Mouse (Mus musculus) left cerebral cortex, adult 2 months (tissue): Measurements from ENCODE around the gene Olfr315. TPM values are rescaled to one million over a fixed set of nuclear protein-coding genes. Genes with fewer than 3 reads are reported as not detected.
"Not testable (repeated sequence)": the region's sequence is repeated elsewhere in the genome, so short reads cannot be mapped to it uniquely, and the experiment has no call there.

ENCODE experiments used
- DNase-seq, 2 experiments: peaks; one replicate each; pipeline ENCODE4 v3.0.0; 2021 to 2022; ENCODE audit warnings: low spot score in 2 of 2, mixed read lengths in 1 of 2; ENCODE audit errors: extremely low spot score in 1 of 2
- H3K27ac ChIP-seq: fragments of 200-600 bp; 2 replicates; pipeline ENCODE4 v1.8.1; 2022
- H3K4me3 ChIP-seq: fragments of 200-600 bp; 2 replicates; pipeline ENCODE4 v1.8.1; 2022
- CTCF ChIP-seq: fragments of 200-600 bp; IDR thresholded peaks from 2 replicates; pipeline ENCODE4 v1.8.1; 2022; ENCODE audit warnings: antibody characterized with exemption, mild to moderate bottlenecking, moderate library complexity
- intact Hi-C: fragments of 180-260 bp; cut with DNase I; formaldehyde crosslinking; loops from one replicate; pipeline ENCODE4 v1.15.1; 2025
- long read RNA-seq, 2 experiments: library from polyadenylated mRNA; stranded (forward); transcript quantifications; one replicate each; pipeline ENCODE4 v2.0.0; 2021; ENCODE audit warnings: borderline mapping rate in 2 of 2
- total RNA-seq, 2 experiments: library from RNA; stranded (reverse); gene quantifications; 2 replicates each; pipeline ENCODE4 v1.2.3; 2021

Olfr315 gene
- total RNA-seq: not detected
- long read RNA-seq, experiment 1: 0 reads
- long read RNA-seq, experiment 2: 0 reads

GRCm38 (mm10) chr11:58772888-58773287 is at the start of gene Olfr315:
Olfr315 (plus strand) TSS chr11:58773188.
- no peak for DNase-seq
- Histone ChIP-seq H3K27ac (no peak within 1 kb of the TSS), H3K4me3 (no peak within 1 kb of the TSS)
- intact Hi-C loops: no loop called here
- no peak for TF ChIP-seq CTCF

DNA sequence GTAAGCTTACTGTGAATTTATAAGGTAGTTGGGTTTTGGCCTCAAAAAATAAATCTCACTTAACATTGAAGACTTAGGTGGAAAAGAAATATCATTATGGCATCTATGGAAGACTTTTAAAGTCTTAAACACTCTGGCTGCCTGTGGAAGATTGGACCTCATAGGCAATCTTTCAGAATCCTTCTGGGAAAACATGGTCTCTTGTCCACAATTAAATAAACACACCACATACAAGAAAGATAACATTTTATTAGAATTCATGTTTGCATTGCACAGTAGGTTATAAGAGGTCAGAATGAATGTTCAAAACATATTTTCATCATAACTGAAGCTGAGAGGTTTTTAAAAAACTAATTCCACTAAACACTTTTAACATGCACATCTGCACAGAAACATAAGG is 49.1 kb upstream of the Olfr315 start, which contains the start of gene Olfr318:
Gene Olfr318, minus strand, starts transcription at position 101 of the 400 bp plus-strand sequence.
- Histone ChIP-seq H3K27ac (no peak within 1 kb of the TSS), H3K4me3 (no peak within 1 kb of the TSS)
- intact Hi-C loops: no loop called here
- TF ChIP-seq CTCF: no peak
- no peak for DNase-seq

GRCm38 (mm10) chr11:58727896-58728650 is 44.9 kb upstream of the Olfr315 start:
- DNase-seq, H3K4me3 ChIP-seq, H3K27ac ChIP-seq, intact Hi-C loops: not testable (repeated sequence)

GRCm38 (mm10) chr11:58733372-58733771 is 39.6 kb upstream of the Olfr315 start:
- Histone ChIP-seq H3K4me3 (no peak overlapping the region), H3K27ac (no peak overlapping the region)
- intact Hi-C loops: no loop called here
- DNase-seq: no peak
- TF ChIP-seq CTCF: no peak

GRCm38 (mm10) chr11:58738792-58739262 is 34.2 kb upstream of the Olfr315 start, which contains the start of gene Olfr317:
Olfr317 (minus strand) TSS chr11:58739212.
- Histone ChIP-seq H3K4me3 (no peak within 1 kb of the TSS), H3K27ac (no peak within 1 kb of the TSS)
- TF ChIP-seq CTCF: no peak
- intact Hi-C loops: no loop called here
- DNase-seq: no peak

GRCm38 (mm10) chr11:58751096-58751495 is 21.9 kb upstream of the Olfr315 start:
- intact Hi-C loops, H3K4me3 ChIP-seq, H3K27ac ChIP-seq: not testable (repeated sequence)
- peak; percentile 38 to 46 for DNase-seq

GRCm38 (mm10) chr11:58752434-58752833 is 20.6 kb upstream of the Olfr315 start, which contains the start of gene Olfr316:
Olfr316 (plus strand) TSS chr11:58752734.
- no peak within 1 kb of the TSS for H3K27ac ChIP-seq
- intact Hi-C loops: no loop called here
- no peak for DNase-seq
- no peak for TF ChIP-seq CTCF
- no peak within 1 kb of the TSS for H3K4me3 ChIP-seq

- no peak within 1 kb of the TSS for H3K4me3 ChIP-seq
- TF ChIP-seq CTCF: no peak
- DNase-seq: no peak
- intact Hi-C loops: no loop called here
- H3K27ac ChIP-seq: no peak within 1 kb of the TSS
Measured at GRCm38 (mm10) chr11:58782480-58783089, 9.6 kb downstream of the Olfr315 start, which contains the start of gene Olfr314. Olfr314 (plus strand) TSS chr11:58782952.

DNA sequence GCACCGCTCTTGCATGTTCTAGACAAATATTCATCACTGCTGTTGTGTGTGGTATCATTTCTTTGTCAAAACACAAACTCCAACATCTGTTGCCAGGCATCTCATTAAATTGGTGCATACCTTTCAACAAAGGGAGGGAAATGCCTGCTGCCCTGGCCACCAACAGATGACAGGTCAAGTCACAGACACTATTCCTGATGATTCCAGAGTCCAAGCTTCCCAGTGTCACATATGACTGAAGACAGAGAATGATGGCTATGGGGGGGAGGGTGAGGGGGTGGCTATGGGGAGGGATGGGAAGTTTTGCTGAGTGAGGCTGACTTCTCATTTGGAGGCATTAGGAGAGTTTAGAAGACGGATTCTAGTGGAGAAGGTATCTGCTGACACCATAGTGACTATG is 11.2 kb downstream of the Olfr315 start:
- DNase-seq: no peak
- Histone ChIP-seq H3K27ac (no peak overlapping the region), H3K4me3 (no peak overlapping the region)
- no peak for TF ChIP-seq CTCF
- intact Hi-C loops: no loop called here

GRCm38 (mm10) chr11:58787651-58788050 is 14.7 kb downstream of the Olfr315 start:
- Histone ChIP-seq H3K4me3 (no peak overlapping the region), H3K27ac (no peak overlapping the region)
- DNase-seq: no peak
- intact Hi-C loops: no loop called here
- TF ChIP-seq CTCF: no peak

DNA sequence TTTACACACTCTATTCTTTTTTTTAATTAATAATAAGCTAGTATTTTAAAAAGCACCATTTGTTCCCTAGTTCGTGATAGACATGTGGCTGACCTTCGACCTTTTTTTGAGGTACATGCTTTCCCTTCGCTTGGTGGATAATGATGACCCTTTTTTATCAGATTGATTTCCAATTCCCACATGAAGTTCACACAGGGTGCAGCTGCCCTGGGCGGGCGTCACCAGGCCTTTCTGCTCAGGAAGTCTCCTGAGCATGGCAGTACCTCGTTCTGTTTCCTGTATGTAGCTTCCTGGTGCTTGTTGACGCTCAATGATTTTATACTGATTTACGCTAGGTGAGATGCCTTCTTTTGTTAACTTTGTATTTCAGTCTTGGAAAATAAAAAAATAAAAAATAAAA is 15.4 kb downstream of the Olfr315 start:
- Histone ChIP-seq H3K27ac (no peak overlapping the region), H3K4me3 (no peak overlapping the region)
- TF ChIP-seq CTCF: no peak
- DNase-seq: no peak
- intact Hi-C loops: no loop called here

- Histone ChIP-seq H3K4me3 (no peak overlapping the region), H3K27ac (no peak overlapping the region)
- DNase-seq: no peak
- intact Hi-C loops: no loop called here
- no peak for TF ChIP-seq CTCF
Measured at GRCm38 (mm10) chr11:58789532-58789931, 16.5 kb downstream of the Olfr315 start.

- H3K27ac ChIP-seq: no peak overlapping the region
- TF ChIP-seq CTCF: no peak
- no peak for DNase-seq
- intact Hi-C loops: no loop called here
- H3K4me3 ChIP-seq: no peak overlapping the region
Measured at GRCm38 (mm10) chr11:58790053-58790452, 17.1 kb downstream of the Olfr315 start.
